Mouse (Mus musculus) forebrain, embryonic 11.5 days (tissue): ENCODE measurements around the gene Gm10273. TPM values are rescaled to one million over a fixed set of nuclear protein-coding genes. Genes with fewer than 3 reads are reported as not detected.
"Not testable (repeated sequence)": the region's sequence is repeated elsewhere in the genome, so short reads cannot be mapped to it uniquely, and the experiment has no call there.

Experiments
- ATAC-seq: fragments of 200-750 bp; cut with Nextera tagmentation; replicated peaks from 2 replicates; pipeline ENCODE4 v1.8.0; 2017; ENCODE audit warnings: moderate TSS enrichment; ENCODE audit not compliant: low FRiP score
- DNase-seq: peaks from one replicate; pipeline ENCODE4 v3.0.0-alpha.2; 2017; ENCODE audit warnings: low spot score
- H3K27ac ChIP-seq: fragments of 300-500 bp; sonication (generic); 2 replicates; pipeline ENCODE4 v1.5.1; 2014; ENCODE audit warnings: low read depth, low read length
- H3K27me3 ChIP-seq: fragments of 300-500 bp; sonication (generic); 2 replicates; pipeline ENCODE4 v1.6.1; 2014; ENCODE audit warnings: mild to moderate bottlenecking, low read length, mixed read lengths; ENCODE audit not compliant: control insufficient read depth, insufficient read depth
- H3K36me3 ChIP-seq: fragments of 300-500 bp; sonication (generic); 2 replicates; pipeline ENCODE4 v1.6.1; 2014; ENCODE audit warnings: mild to moderate bottlenecking, low read length, moderate library complexity, mixed read lengths; ENCODE audit not compliant: control insufficient read depth, insufficient read depth
- H3K4me1 ChIP-seq: fragments of 300-500 bp; sonication (generic); replicated peaks from 2 replicates; pipeline ENCODE4 v1.6.1; 2014; ENCODE audit warnings: low read length, mixed read lengths; ENCODE audit not compliant: control insufficient read depth, insufficient read depth
- H3K4me2 ChIP-seq: fragments of 300-500 bp; sonication (generic); 2 replicates; pipeline ENCODE4 v1.6.1; 2014; ENCODE audit warnings: low read depth, mild to moderate bottlenecking, low read length, moderate library complexity, mixed read lengths; ENCODE audit not compliant: severe bottlenecking
- H3K4me3 ChIP-seq: fragments of 300-500 bp; sonication (generic); 2 replicates; pipeline ENCODE4 v1.5.1; 2014; ENCODE audit warnings: low read depth, low read length
- H3K9ac ChIP-seq: fragments of 300-500 bp; sonication (generic); 2 replicates; pipeline ENCODE4 v1.6.1; 2014; ENCODE audit warnings: low read length
- H3K9me3 ChIP-seq: fragments of 300-500 bp; sonication (generic); 2 replicates; pipeline ENCODE4 v1.6.1; 2016; ENCODE audit warnings: low read length, mixed read lengths; ENCODE audit not compliant: control insufficient read depth
- WGBS: fragments of 180-500 bp; shearing (Covaris S2); extraction: QIAGEN DNeasy Blood & Tissue Kit; methylation state at CpG from one replicate; pipeline ENCODE4 v1.1.7; 2014; 5-methylcytosine and 5-hydroxymethylcytosine counted together
- polyA plus RNA-seq: library from polyadenylated mRNA; unstranded; fragments of >200 nt; fragmentation: Nextera tagmentation; extraction: Ambion mirVana; gene quantifications from 2 replicates; pipeline ENCODE4 v1.2.1, GENCODE M21; 2014

Gm10273 gene
- polyA plus RNA-seq, 1 experiment from 2014 or later = 1.4 TPM

GRCm38 (mm10) chr10:59380411-59380821 is 15.0 kb upstream of the Gm10273 start:
- Histone ChIP-seq H3K36me3 (no peaks in the 10 kb centered on the region), H3K27ac (no peak overlapping the region), H3K27me3 (no peaks in the 10 kb centered on the region), H3K4me2 (no peak overlapping the region), H3K4me1 (no peaks in the 10 kb centered on the region), H3K9ac (no peak overlapping the region), H3K4me3 (no peak overlapping the region), H3K9me3 (no peaks in the 10 kb centered on the region)
- DNase-seq (no peak), ATAC-seq (no peak)
- WGBS = 74% methylated on average over 2 of the region's 2 CpGs

GRCm38 (mm10) chr10:59381563-59381962 is 13.9 kb upstream of the Gm10273 start:
- not testable (repeated sequence) for DNase-seq, H3K4me1 ChIP-seq, ATAC-seq, H3K9me3 ChIP-seq, H3K4me3 ChIP-seq, H3K4me2 ChIP-seq, H3K36me3 ChIP-seq, H3K27ac ChIP-seq, H3K9ac ChIP-seq, H3K27me3 ChIP-seq
- 80% methylated on average over 5 of the region's 10 CpGs for WGBS

GRCm38 (mm10) chr10:59386951-59387350 is 8.5 kb upstream of the Gm10273 start:
- ATAC-seq (no peak), DNase-seq (no peak)
- Histone ChIP-seq H3K4me1 (no peaks in the 10 kb centered on the region), H3K9ac (no peak overlapping the region), H3K27me3 (no peaks in the 10 kb centered on the region), H3K4me2 (no peak overlapping the region), H3K4me3 (no peak overlapping the region), H3K9me3 (no peaks in the 10 kb centered on the region; the same call in 1 of the 2 replicates), H3K27ac (no peak overlapping the region), H3K36me3 (no peaks in the 10 kb centered on the region)
- WGBS = 88% methylated on average over 7 of the region's 8 CpGs

- Histone ChIP-seq H3K27me3 (no peaks in the 10 kb centered on the region), H3K9me3 (no peaks in the 10 kb centered on the region; the same call in 1 of the 2 replicates), H3K4me1 (no peaks in the 10 kb centered on the region), H3K4me2 (no peak overlapping the region), H3K27ac (no peak overlapping the region), H3K4me3 (no peak overlapping the region), H3K36me3 (no peaks in the 10 kb centered on the region), H3K9ac (no peak overlapping the region)
- DNase-seq (no peak), ATAC-seq (no peak)
- WGBS = 96% methylated on average over 3 of the region's 3 CpGs
Measured at GRCm38 (mm10) chr10:59389652-59390051, 5.8 kb upstream of the Gm10273 start.

DNA sequence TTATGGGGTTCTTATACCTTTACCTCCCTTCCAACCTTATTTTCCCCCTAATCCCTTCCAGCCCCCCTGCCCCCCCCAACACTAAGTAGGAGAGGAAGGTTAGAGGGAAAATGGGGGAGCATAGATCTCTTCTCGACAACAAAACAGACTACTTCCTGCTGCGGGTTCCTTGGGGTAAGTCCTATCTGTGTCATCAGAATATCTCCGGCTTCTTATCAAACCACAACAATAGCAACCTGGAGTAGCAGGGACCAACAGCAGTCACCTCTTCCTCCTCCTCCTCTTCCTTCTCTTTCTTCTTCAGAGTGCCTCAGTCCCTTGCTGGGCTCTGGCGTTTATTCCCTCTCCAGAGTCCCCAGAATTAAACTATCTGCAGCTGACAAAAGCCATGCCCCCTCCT is 3.5 kb upstream of the Gm10273 start:
- H3K36me3 ChIP-seq = no peaks in the 10 kb centered on the region
- no peak for ATAC-seq
- no peak overlapping the region for H3K4me2 ChIP-seq
- WGBS = 82% methylated on average over 4 of the region's 4 CpGs
- H3K9ac ChIP-seq = no peak overlapping the region
- no peaks in the 10 kb centered on the region; the same call in 1 of the 2 replicates for H3K9me3 ChIP-seq
- H3K4me3 ChIP-seq = no peak overlapping the region
- no peaks in the 10 kb centered on the region for H3K27me3 ChIP-seq
- no peak overlapping the region for H3K27ac ChIP-seq
- H3K4me1 ChIP-seq = no peaks in the 10 kb centered on the region
- no peak for DNase-seq

DNA sequence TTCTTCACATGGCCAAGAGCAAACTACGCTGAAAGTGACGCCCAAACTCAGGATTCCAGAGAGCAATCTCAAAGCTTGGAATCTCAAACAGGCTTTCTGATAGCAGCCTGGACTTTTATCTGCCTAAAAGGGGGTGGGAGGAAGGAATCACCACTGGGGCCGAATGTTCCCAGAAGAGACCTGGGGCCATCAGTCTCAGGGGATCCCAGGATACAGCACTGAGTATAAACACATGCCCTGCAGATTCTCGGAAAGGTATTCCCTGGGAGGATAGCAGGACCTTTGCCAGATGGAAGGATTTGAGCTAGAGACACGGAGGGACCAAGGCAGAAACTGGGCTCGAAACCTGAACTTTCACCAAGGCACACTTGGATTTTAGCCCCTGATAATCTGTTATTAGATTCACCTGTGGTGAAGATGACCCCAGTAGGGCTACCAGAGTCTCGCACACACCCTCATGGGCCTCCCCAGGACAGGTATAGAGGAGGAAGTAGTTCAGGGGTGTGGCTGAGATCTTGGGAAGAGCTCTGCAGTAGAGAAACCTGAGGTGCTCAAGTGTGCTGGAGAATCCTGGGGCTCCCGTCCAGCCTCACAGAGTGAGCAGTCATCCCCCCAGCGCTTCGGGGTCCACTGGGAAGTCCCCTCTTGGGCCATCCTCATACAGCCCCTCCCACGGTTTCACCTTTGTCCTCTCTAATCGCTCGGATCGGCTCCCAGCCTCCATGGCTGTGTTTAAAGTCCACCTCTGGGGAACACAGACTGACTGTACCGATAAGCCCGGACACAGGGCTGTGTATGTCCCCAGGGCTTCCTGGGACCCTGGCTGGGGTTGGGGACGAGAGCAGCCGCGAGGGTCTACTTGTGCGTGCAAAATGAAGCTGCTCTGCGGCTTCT is 7.7 kb downstream of the Gm10273 start, which contains the start of gene Pla2g12b:
Gene Pla2g12b, plus strand, starts transcription at position 762 of the 894 bp plus-strand sequence.
- Histone ChIP-seq H3K4me1 (no peaks in the 10 kb centered on the region), H3K36me3 (no peaks in the 10 kb centered on the region), H3K27me3 (no peaks in the 10 kb centered on the region), H3K4me3 (no peak within 1 kb of the TSS), H3K9ac (no peak within 1 kb of the TSS), H3K27ac (no peak within 1 kb of the TSS), H3K4me2 (no peak within 1 kb of the TSS), H3K9me3 (no peaks in the 10 kb centered on the region)
- DNase-seq = no peak
- ATAC-seq = no peak
- WGBS = 77% methylated on average over 21 of the region's 21 CpGs

DNA sequence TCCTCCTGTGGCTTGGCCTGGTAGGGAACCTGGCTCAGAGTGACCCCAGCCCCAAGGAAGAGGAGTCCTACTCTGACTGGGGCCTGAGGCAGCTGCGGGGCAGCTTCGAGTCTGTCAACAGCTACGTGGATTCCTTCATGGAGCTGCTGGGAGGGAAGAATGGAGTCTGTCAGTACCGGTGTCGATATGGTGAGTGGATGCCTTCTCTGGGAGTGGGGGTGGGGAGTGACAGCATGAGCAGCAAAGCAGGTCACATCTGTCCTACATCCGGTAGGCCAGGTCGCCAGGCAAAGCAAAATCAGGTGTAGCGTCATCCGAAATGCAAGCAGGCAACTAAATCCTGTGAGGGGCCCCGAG is 8.3 kb downstream of the Gm10273 start:
- no peak overlapping the region for H3K27ac ChIP-seq
- WGBS = 72% methylated on average over 10 of the region's 10 CpGs
- H3K9ac ChIP-seq = no peak overlapping the region
- H3K36me3 ChIP-seq = no peaks in the 10 kb centered on the region
- ATAC-seq = no peak
- no peaks in the 10 kb centered on the region for H3K27me3 ChIP-seq
- DNase-seq = no peak
- no peak overlapping the region for H3K4me3 ChIP-seq
- no peaks in the 10 kb centered on the region for H3K9me3 ChIP-seq
- H3K4me1 ChIP-seq = no peaks in the 10 kb centered on the region
- no peak overlapping the region for H3K4me2 ChIP-seq

- no peak for DNase-seq
- no peak for ATAC-seq
- H3K4me1 ChIP-seq = no peaks in the 10 kb centered on the region
- no peaks in the 10 kb centered on the region for H3K9me3 ChIP-seq
- no peak overlapping the region for H3K4me2 ChIP-seq
- 73% methylated on average over 6 of the region's 6 CpGs for WGBS
- H3K4me3 ChIP-seq = no peak overlapping the region
- H3K36me3 ChIP-seq = no peaks in the 10 kb centered on the region
- no peaks in the 10 kb centered on the region for H3K27me3 ChIP-seq
- H3K9ac ChIP-seq = no peak overlapping the region
- H3K27ac ChIP-seq = no peak overlapping the region
Measured at GRCm38 (mm10) chr10:59408499-59408898, 13.1 kb downstream of the Gm10273 start.

DNA sequence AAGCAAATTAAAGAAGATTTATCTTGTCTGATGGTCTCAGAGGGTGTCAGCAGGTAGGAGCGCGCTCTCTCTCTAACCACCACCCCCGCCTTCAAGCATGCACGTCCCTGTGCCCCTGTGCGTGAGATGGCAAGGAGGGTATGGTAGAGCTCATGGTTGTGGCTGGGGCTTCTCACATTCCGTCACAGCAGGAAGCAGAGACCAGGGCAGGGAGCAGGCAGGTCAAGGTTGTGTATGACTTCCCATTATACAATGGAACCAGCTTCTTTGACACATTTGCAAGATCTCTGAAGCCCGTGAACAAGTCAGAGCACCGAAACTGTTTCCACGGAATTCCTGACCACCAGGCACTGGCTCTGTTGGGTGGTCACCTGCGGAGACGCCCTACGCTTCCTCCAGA is 14.8 kb downstream of the Gm10273 start:
- Histone ChIP-seq H3K9ac (no peak overlapping the region), H3K4me2 (no peak overlapping the region), H3K36me3 (no peaks in the 10 kb centered on the region), H3K4me1 (no peaks in the 10 kb centered on the region), H3K27ac (no peak overlapping the region), H3K4me3 (no peak overlapping the region), H3K27me3 (no peaks in the 10 kb centered on the region), H3K9me3 (no peaks in the 10 kb centered on the region; the same call in 1 of the 2 replicates)
- DNase-seq (no peak), ATAC-seq (no peak)
- 86% methylated on average over 12 of the region's 12 CpGs for WGBS
